Mouse (Mus musculus): ENCODE measurements around the gene Rtl1. TPM values are rescaled to one million over a fixed set of nuclear protein-coding genes. Genes with fewer than 3 reads are reported as not detected.

Rtl1 gene
- polyA plus RNA-seq (2012; rRNA removed): 0.52 and 1.3 TPM in 2 replicates

DNA sequence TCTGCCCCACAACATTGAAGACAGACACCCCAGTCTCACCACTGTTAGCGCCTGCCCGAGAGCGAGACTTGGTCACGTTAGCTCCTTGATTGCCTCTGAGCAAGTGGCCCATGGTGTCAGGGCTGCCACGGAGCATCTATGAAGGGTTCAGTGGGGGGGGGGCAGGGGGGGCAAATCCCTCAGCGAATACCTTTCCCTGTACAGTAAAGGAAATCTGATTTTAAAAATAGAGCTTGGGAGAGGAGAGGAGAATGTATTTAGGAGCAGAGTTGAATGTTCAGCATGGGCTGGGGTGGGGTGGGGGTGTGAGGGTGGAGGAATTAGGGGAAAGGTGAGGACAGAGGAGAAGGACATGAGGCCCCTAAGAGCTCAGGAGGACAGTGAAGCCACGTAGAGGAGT lies at the start of gene Rtl1:
Rtl1 (minus strand) TSS at position 101 of the 400 bp plus-strand sequence.

Other genes starting within 250 kb of the Rtl1 start
- 72.0 and 117 TPM in 2 replicates for gene Dlk1, start 147.5 kb downstream of the Rtl1 start, polyA plus RNA-seq (2012; rRNA removed)

Measured in central nervous system, embryonic 18 days (tissue).